Mouse (Mus musculus) lung, adult 2 months (tissue): ENCODE data around the gene Cdk11b.

Source experiments
- CTCF ChIP-seq: fragments of 200-500 bp; IDR thresholded peaks from 2 replicates; pipeline ENCODE4 v1.5.1; 2011; ENCODE audit warnings: mild to moderate bottlenecking, low read length, control low read depth; ENCODE audit not compliant: insufficient read depth
- POLR2A ChIP-seq: fragments of 200-500 bp; IDR thresholded peaks from 2 replicates; pipeline ENCODE4 v1.6.1; 2011; ENCODE audit warnings: low read depth, mild to moderate bottlenecking, control low read depth, low read length, borderline replicate concordance; ENCODE audit errors: extremely low read depth

DNA sequence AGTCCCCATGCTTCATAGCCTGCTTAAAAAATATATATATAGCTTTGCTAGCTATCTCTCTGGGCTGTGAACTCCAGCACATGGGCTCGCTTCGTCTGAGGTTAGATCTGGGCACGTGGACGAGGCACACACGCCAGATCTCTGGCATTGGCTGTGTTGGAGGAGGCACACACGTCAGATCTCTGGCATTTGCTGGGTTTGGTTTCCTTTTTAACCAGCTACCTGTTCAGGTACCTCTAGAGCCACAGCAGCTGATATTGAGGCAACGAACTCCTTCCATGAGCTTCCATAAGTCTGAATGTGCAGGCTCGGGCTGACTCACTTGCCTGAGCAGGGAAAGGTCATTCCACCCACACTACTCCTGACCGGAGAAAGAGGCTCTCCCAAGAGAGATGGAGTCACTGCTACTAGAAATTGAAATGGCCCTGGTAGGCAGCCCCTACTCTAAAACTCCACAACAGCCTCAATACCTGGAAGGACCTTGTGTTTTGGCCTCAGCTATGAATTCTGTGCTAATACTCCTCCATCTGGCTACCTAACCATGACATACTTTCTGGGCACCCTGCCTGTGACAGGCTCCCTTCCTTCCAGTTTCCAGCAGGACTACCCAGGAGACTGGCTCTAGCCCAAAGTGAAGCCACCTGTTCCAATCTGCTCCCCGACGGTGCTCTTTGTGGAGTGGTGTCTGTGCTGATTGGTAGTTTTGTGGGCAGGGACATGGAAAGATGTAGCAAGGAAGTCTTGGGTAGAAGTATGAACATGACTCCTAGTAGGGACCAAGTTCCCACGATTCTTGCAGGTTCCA lies 66.1 kb downstream of the Cdk11b start:
- TF ChIP-seq CTCF (no peak), POLR2A (no peak)
